Mouse (Mus musculus): ENCODE measurements around the gene Cep126.

DNA sequence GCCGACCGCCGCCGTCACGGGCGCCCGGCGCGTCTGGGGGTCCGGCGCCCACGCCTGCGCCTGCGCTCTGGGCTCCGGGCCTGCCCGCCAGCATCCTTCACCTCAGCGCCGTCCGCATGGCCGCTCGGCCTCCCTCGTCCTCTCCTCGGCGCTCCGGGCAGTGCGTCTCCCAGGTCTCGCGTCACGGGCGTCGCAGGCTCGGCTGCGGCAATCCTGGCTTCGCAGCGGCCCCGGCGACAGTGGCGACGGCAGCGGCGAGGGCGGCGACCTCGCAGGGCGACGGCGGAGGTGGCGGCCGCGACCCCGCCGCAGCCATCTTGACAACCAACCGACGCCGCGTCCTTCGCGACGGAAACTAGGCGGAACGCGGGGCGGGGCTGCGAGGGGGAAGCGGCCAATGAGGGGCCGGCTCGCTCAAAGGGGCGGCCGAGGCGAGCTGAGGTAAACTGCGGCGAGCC is at the start of gene Cep126:
- no peak for TF ChIP-seq CTCF (IDR thresholded peaks at IDR 0.05)
- TF ChIP-seq EP300 (IDR thresholded peaks at IDR 0.05), result no peak
